Mouse (Mus musculus): ENCODE data around the gene Trim71.

DNA sequence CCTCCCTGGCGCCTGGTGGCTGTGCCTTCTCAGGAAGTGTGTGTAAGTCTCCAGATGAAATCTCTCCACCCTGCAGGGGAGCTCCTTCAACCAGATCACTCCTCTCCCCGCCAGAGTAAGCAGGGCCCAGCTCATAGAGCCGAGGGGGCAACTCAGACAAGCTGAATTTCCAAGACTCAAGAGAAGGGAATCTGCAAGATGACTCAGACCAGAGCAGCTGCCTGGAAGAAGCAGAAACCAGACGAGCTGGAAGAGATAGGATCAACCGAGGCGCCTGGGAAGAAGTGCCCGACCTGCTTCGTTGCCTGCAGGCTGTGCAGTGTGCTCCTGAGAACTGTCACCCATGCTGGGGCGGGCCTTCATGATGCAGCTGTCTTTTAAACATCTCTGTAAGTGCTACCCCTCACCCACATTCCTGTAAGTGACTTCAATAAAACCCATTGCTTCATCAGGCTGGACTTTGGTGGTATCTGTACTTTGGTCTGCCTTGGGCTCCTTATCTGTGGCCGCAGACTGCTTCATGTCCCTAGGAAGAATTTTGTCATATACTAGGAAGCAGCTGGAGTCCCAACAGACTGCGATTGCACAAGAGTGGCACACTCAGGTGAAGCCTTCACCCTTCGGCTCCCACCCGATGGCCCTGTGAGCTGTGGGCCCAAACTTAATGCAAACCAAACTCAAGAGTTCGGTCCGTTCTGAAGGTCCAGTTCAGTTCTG lies 61.3 kb downstream of the Trim71 start:
- TF ChIP-seq GATA1 (IDR thresholded peaks at IDR 0.05; ENCODE audit: borderline replicate concordance, low read length) (no peak), FLI1 (IDR thresholded peaks at IDR 0.05; ENCODE audit: low read length) (no peak)
